Mouse (Mus musculus): Measurements from ENCODE around the gene Smad3. TPM values are rescaled to one million over a fixed set of nuclear protein-coding genes. Genes with fewer than 3 reads are reported as not detected.
A peak's percentile ranks its signal among the peaks of the same experiment; 100 is the strongest.

The Smad3 gene
- polyA plus RNA-seq, 1 experiment from 2014 or later, result 5.4 TPM

GRCm38 (mm10) chr9:63653666-63654065, 104.1 kb downstream of the Smad3 start:
- H3K4me2 ChIP-seq (ENCODE audit: low read length), result no peak overlapping the region
- peaks cover 15% of the 10 kb centered on the region; the same call in 1 of the 2 replicates for H3K36me3 ChIP-seq (ENCODE audit: control insufficient read depth, insufficient read depth, low read length)
- no peaks in the 10 kb centered on the region for H3K9me3 ChIP-seq (replicated peaks; ENCODE audit: control insufficient read depth, low read length)
- H3K9ac ChIP-seq (ENCODE audit: low read length), result no peak overlapping the region
- WGBS, result 16% methylated on average over 7 of the region's 7 CpGs
- ATAC-seq, result no peak
- DNase-seq (ENCODE audit: low spot score), result peak; percentile 55
- H3K27ac ChIP-seq (ENCODE audit: low read depth, low read length), result peak overlapping the region; percentile 21; the same call in 1 of the 2 replicates
- no peak overlapping the region for H3K4me3 ChIP-seq (ENCODE audit: low read depth, low read length)
- H3K4me1 ChIP-seq (ENCODE audit: control insufficient read depth, insufficient read depth, low read length), result peaks cover 10% of the 10 kb centered on the region
- no peaks in the 10 kb centered on the region for H3K27me3 ChIP-seq (replicated peaks; ENCODE audit: control insufficient read depth, insufficient read depth, low read length)

GRCm38 (mm10) chr9:63651594-63651993, 106.2 kb downstream of the Smad3 start:
- H3K4me3 ChIP-seq (ENCODE audit: low read depth, low read length), result no peak overlapping the region
- ATAC-seq, result no peak
- no peak for DNase-seq (ENCODE audit: low spot score)
- no peaks in the 10 kb centered on the region for H3K9me3 ChIP-seq (replicated peaks; ENCODE audit: control insufficient read depth, low read length)
- no peak overlapping the region for H3K9ac ChIP-seq (ENCODE audit: low read length)
- H3K4me1 ChIP-seq (ENCODE audit: control insufficient read depth, insufficient read depth, low read length), result peaks cover 8% of the 10 kb centered on the region
- H3K27me3 ChIP-seq (replicated peaks; ENCODE audit: control insufficient read depth, insufficient read depth, low read length), result no peaks in the 10 kb centered on the region
- no peak overlapping the region for H3K27ac ChIP-seq (ENCODE audit: low read depth, low read length)
- no peak overlapping the region for H3K4me2 ChIP-seq (ENCODE audit: low read length)
- 85% methylated on average over 11 of the region's 11 CpGs for WGBS
- H3K36me3 ChIP-seq (ENCODE audit: control insufficient read depth, insufficient read depth, low read length), result peaks cover 24% of the 10 kb centered on the region; the same call in 1 of the 2 replicates

DNA sequence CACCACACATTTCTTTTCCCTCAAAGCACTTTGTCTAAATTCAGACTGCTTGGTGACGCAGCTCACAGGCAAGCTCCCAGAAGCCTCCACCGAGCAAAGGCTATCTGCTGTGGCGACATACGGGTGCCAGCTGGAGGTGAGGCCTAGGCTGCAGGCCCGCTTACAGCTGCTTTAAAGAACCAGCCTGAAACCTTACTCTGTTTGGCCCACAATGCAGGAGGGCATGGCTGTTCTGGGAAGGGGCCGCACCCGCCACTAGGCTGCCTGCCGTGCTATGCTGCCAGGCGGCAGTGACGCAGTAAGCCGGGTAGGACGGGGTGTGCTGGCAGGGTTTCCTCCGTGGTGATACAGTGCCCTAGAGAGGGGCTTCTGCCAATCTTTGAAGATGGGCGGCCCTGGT, 106.9 kb downstream of the Smad3 start:
- ATAC-seq, result peak; percentile 5; the same call in 1 of the 2 replicates
- no peak overlapping the region for H3K9ac ChIP-seq (ENCODE audit: low read length)
- H3K4me3 ChIP-seq (ENCODE audit: low read depth, low read length), result no peak overlapping the region
- no peak overlapping the region; the same call in 1 of the 2 replicates for H3K27ac ChIP-seq (ENCODE audit: low read depth, low read length)
- H3K27me3 ChIP-seq (replicated peaks; ENCODE audit: control insufficient read depth, insufficient read depth, low read length), result no peaks in the 10 kb centered on the region
- WGBS, result 78% methylated on average over 14 of the region's 14 CpGs
- peaks cover 8% of the 10 kb centered on the region for H3K4me1 ChIP-seq (ENCODE audit: control insufficient read depth, insufficient read depth, low read length)
- DNase-seq (ENCODE audit: low spot score), result no peak
- H3K36me3 ChIP-seq (ENCODE audit: control insufficient read depth, insufficient read depth, low read length), result peaks cover 26% of the 10 kb centered on the region; the same call in 1 of the 2 replicates
- H3K4me2 ChIP-seq (ENCODE audit: low read length), result no peak overlapping the region
- H3K9me3 ChIP-seq (replicated peaks; ENCODE audit: control insufficient read depth, low read length), result no peaks in the 10 kb centered on the region

- DNase-seq (ENCODE audit: low spot score) (no peak), ATAC-seq (no peak)
- H3K9me3 ChIP-seq (replicated peaks; ENCODE audit: control insufficient read depth, low read length), result no peaks in the 10 kb centered on the region
- no peaks in the 10 kb centered on the region for H3K27me3 ChIP-seq (replicated peaks; ENCODE audit: control insufficient read depth, insufficient read depth, low read length)
- H3K4me3 ChIP-seq (ENCODE audit: low read depth, low read length), result no peak overlapping the region
- no peak overlapping the region for H3K4me2 ChIP-seq (ENCODE audit: low read length)
- peaks cover 26% of the 10 kb centered on the region; the same call in 1 of the 2 replicates for H3K36me3 ChIP-seq (ENCODE audit: control insufficient read depth, insufficient read depth, low read length)
- no peak overlapping the region for H3K9ac ChIP-seq (ENCODE audit: low read length)
- peaks cover 8% of the 10 kb centered on the region for H3K4me1 ChIP-seq (ENCODE audit: control insufficient read depth, insufficient read depth, low read length)
- no peak overlapping the region for H3K27ac ChIP-seq (ENCODE audit: low read depth, low read length)
- WGBS, result 87% methylated on average over 8 of the region's 8 CpGs
Measured at GRCm38 (mm10) chr9:63649841-63650545, 107.8 kb downstream of the Smad3 start.

- Histone ChIP-seq H3K27ac (ENCODE audit: low read depth, low read length) (no peak overlapping the region), H3K4me1 (ENCODE audit: control insufficient read depth, insufficient read depth, low read length) (peaks cover 5% of the 10 kb centered on the region), H3K9me3 (replicated peaks; ENCODE audit: control insufficient read depth, low read length) (no peaks in the 10 kb centered on the region), H3K4me2 (ENCODE audit: low read length) (no peak overlapping the region), H3K27me3 (replicated peaks; ENCODE audit: control insufficient read depth, insufficient read depth, low read length) (no peaks in the 10 kb centered on the region), H3K4me3 (ENCODE audit: low read depth, low read length) (no peak overlapping the region), H3K36me3 (ENCODE audit: control insufficient read depth, insufficient read depth, low read length) (peaks cover 29% of the 10 kb centered on the region; the same call in 1 of the 2 replicates), H3K9ac (ENCODE audit: low read length) (no peak overlapping the region)
- 86% methylated on average over 9 of the region's 9 CpGs for WGBS
- ATAC-seq (no peak), DNase-seq (ENCODE audit: low spot score) (no peak)
Measured at GRCm38 (mm10) chr9:63648520-63648918, 109.3 kb downstream of the Smad3 start.

- DNase-seq (ENCODE audit: low spot score), result no peak
- H3K27ac ChIP-seq (ENCODE audit: low read depth, low read length), result no peak overlapping the region
Measured at GRCm38 (mm10) chr9:63647581-63648519, 109.9 kb downstream of the Smad3 start.

GRCm38 (mm10) chr9:63645084-63645483, 112.7 kb downstream of the Smad3 start:
- H3K4me1 ChIP-seq (ENCODE audit: control insufficient read depth, insufficient read depth, low read length), result no peaks in the 10 kb centered on the region
- no peak overlapping the region for H3K9ac ChIP-seq (ENCODE audit: low read length)
- H3K27me3 ChIP-seq (replicated peaks; ENCODE audit: control insufficient read depth, insufficient read depth, low read length), result no peaks in the 10 kb centered on the region
- 87% methylated on average over 8 of the region's 8 CpGs for WGBS
- H3K9me3 ChIP-seq (replicated peaks; ENCODE audit: control insufficient read depth, low read length), result no peaks in the 10 kb centered on the region
- ATAC-seq, result no peak
- no peak overlapping the region for H3K4me3 ChIP-seq (ENCODE audit: low read depth, low read length)
- no peak overlapping the region for H3K27ac ChIP-seq (ENCODE audit: low read depth, low read length)
- no peak overlapping the region for H3K4me2 ChIP-seq (ENCODE audit: low read length)
- no peak for DNase-seq (ENCODE audit: low spot score)
- peaks cover 35% of the 10 kb centered on the region for H3K36me3 ChIP-seq (ENCODE audit: control insufficient read depth, insufficient read depth, low read length)

More at GRCm38 (mm10) chr9:63647581-63648519, 109.9 kb downstream of the Smad3 start:
- H3K4me1 ChIP-seq (ENCODE audit: control insufficient read depth, insufficient read depth, low read length), result no peaks in the 10 kb centered on the region; the same call in 1 of the 2 replicates
- no peak; the same call in 1 of the 2 replicates for ATAC-seq
- no peaks in the 10 kb centered on the region for H3K27me3 ChIP-seq (replicated peaks; ENCODE audit: control insufficient read depth, insufficient read depth, low read length)
- H3K4me3 ChIP-seq (ENCODE audit: low read depth, low read length), result no peak overlapping the region
- H3K4me2 ChIP-seq (ENCODE audit: low read length), result no peak overlapping the region
- H3K9me3 ChIP-seq (replicated peaks; ENCODE audit: control insufficient read depth, low read length), result no peaks in the 10 kb centered on the region
- H3K9ac ChIP-seq (ENCODE audit: low read length), result no peak overlapping the region
- WGBS, result 74% methylated on average over 9 of the region's 9 CpGs
- peaks cover 31% of the 10 kb centered on the region; the same call in 1 of the 2 replicates for H3K36me3 ChIP-seq (ENCODE audit: control insufficient read depth, insufficient read depth, low read length)

DNA sequence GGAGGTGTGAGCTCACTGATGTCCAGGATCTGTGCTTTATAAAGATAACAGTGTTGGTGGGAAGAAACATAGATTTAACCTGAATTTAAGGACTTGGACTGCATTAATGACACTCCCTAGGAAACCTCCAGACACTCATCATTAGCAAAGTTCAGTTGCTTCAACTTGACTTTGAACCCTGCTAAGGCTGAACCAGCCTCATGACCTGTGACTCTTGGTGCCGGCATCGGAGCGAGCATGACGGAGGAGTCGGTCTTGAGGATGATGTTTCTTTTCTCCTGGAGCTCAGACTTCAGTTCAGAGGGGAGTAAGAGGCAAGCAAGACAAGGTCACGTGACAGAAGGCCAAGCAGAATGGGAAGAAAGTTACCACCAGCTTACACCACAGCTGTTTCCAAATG, 113.8 kb downstream of the Smad3 start:
- Histone ChIP-seq H3K4me1 (ENCODE audit: control insufficient read depth, insufficient read depth, low read length) (no peaks in the 10 kb centered on the region), H3K36me3 (ENCODE audit: control insufficient read depth, insufficient read depth, low read length) (peaks cover 38% of the 10 kb centered on the region), H3K4me2 (ENCODE audit: low read length) (no peak overlapping the region), H3K4me3 (ENCODE audit: low read depth, low read length) (no peak overlapping the region), H3K27me3 (replicated peaks; ENCODE audit: control insufficient read depth, insufficient read depth, low read length) (no peaks in the 10 kb centered on the region), H3K9ac (ENCODE audit: low read length) (no peak overlapping the region), H3K9me3 (replicated peaks; ENCODE audit: control insufficient read depth, low read length) (no peaks in the 10 kb centered on the region), H3K27ac (ENCODE audit: low read depth, low read length) (no peak overlapping the region)
- no peak for ATAC-seq
- DNase-seq (ENCODE audit: low spot score), result no peak
- 90% methylated on average over 6 of the region's 6 CpGs for WGBS

Data from forebrain, embryonic 14.5 days (tissue).